Mouse (Mus musculus) lung, embryonic 14.5 days (tissue): ENCODE results near the gene Drosha. TPM values are rescaled to one million over a fixed set of nuclear protein-coding genes. Genes with fewer than 3 reads are reported as not detected.

Source experiments
- ATAC-seq: fragments of 200-750 bp; cut with Nextera tagmentation; 2 replicates; pipeline ENCODE4 v1.8.0; 2017; ENCODE audit warnings: mild to moderate bottlenecking, moderate TSS enrichment, moderate library complexity; ENCODE audit not compliant: insufficient read depth
- DNase-seq: peaks from one replicate; pipeline ENCODE4 v3.0.0-alpha.2; 2015
- H3K27ac ChIP-seq: fragments of 300-500 bp; sonication (generic); 2 replicates; pipeline ENCODE4 v1.5.1; 2014; ENCODE audit warnings: low read depth, mild to moderate bottlenecking, moderate library complexity
- H3K27me3 ChIP-seq: fragments of 300-500 bp; sonication (generic); 2 replicates; pipeline ENCODE4 v1.6.1; 2014; ENCODE audit warnings: low read length, control low read depth; ENCODE audit not compliant: insufficient read depth
- H3K36me3 ChIP-seq: fragments of 300-500 bp; sonication (generic); 2 replicates; pipeline ENCODE4 v1.6.1; 2014; ENCODE audit warnings: control low read depth; ENCODE audit not compliant: insufficient read depth
- H3K4me1 ChIP-seq: fragments of 300-500 bp; sonication (generic); 2 replicates; pipeline ENCODE4 v1.6.1; 2014; ENCODE audit warnings: antibody characterized with exemption, control low read depth; ENCODE audit not compliant: insufficient read depth
- H3K4me2 ChIP-seq: fragments of 300-500 bp; sonication (generic); 2 replicates; pipeline ENCODE4 v1.6.1; 2014; ENCODE audit warnings: mild to moderate bottlenecking
- H3K4me3 ChIP-seq: fragments of 300-500 bp; sonication (generic); 2 replicates; pipeline ENCODE4 v1.5.1; 2014; ENCODE audit warnings: low read depth, low read length
- H3K9ac ChIP-seq: fragments of 300-500 bp; sonication (generic); 2 replicates; pipeline ENCODE4 v1.6.1; 2014
- H3K9me3 ChIP-seq: fragments of 300-500 bp; sonication (generic); 2 replicates; pipeline ENCODE4 v1.6.1; 2016; ENCODE audit warnings: low read depth, low read length, control low read depth
- CTCF ChIP-seq: IDR thresholded peaks from 2 replicates; pipeline ENCODE4 v1.5.1; 2016; ENCODE audit warnings: antibody characterized with exemption, low read depth
- WGBS: fragments of 180-500 bp; shearing (Covaris S2); extraction: QIAGEN DNeasy Blood & Tissue Kit; methylation state at CpG from one replicate; pipeline ENCODE4 v1.1.7; 2014; 5-methylcytosine and 5-hydroxymethylcytosine counted together
- polyA plus RNA-seq: library from polyadenylated mRNA; unstranded; fragments of >200 nt; fragmentation: Nextera tagmentation; extraction: Ambion mirVana; gene quantifications from 2 replicates; pipeline ENCODE4 v1.2.1, GENCODE M21; 2014

Gene Drosha
- polyA plus RNA-seq, 1 experiment from 2014 or later, result 42.3 TPM

GRCm38 (mm10) chr15:12829878-12830277 is 5.3 kb downstream of the Drosha start:
- H3K27ac ChIP-seq, result no peak overlapping the region
- H3K4me1 ChIP-seq, result peaks cover 10% of the 10 kb centered on the region; the same call in 1 of the 2 replicates
- no peaks in the 10 kb centered on the region for H3K9me3 ChIP-seq
- ATAC-seq (no peak), DNase-seq (no peak)
- H3K4me3 ChIP-seq, result no peak overlapping the region
- no peak for TF ChIP-seq CTCF
- no peak overlapping the region for H3K9ac ChIP-seq
- no peaks in the 10 kb centered on the region for H3K27me3 ChIP-seq
- 81% methylated on average over 3 of the region's 3 CpGs for WGBS
- H3K36me3 ChIP-seq, result peaks cover 55% of the 10 kb centered on the region
- no peak overlapping the region for H3K4me2 ChIP-seq

DNA sequence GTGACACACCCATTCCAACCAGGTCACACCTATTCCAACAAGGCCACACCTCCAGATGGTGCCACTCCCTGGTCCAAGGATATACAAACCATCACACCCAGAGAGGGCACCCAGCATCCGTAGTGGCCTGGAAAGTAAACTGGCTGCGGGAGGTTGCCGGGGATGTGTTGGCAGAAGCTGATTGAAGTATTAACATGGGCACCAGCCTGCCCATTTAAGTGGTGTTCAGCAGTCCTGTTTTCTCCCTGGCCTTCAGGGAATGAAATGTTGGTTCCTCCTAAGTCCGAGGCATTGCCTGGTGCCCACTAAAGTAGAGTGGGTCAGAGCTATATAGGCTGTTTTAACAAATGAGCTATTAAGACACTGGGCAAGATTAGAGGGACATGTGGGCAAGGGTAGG is 8.0 kb downstream of the Drosha start:
- no peak overlapping the region for H3K4me3 ChIP-seq
- no peak for TF ChIP-seq CTCF
- no peaks in the 10 kb centered on the region for H3K27me3 ChIP-seq
- H3K4me2 ChIP-seq, result no peak overlapping the region
- ATAC-seq, result no peak
- H3K4me1 ChIP-seq, result no peaks in the 10 kb centered on the region
- no peaks in the 10 kb centered on the region for H3K9me3 ChIP-seq
- H3K27ac ChIP-seq, result no peak overlapping the region
- H3K36me3 ChIP-seq, result peaks cover 73% of the 10 kb centered on the region
- no peak for DNase-seq
- no peak overlapping the region for H3K9ac ChIP-seq
- 95% methylated on average over 4 of the region's 4 CpGs for WGBS

DNA sequence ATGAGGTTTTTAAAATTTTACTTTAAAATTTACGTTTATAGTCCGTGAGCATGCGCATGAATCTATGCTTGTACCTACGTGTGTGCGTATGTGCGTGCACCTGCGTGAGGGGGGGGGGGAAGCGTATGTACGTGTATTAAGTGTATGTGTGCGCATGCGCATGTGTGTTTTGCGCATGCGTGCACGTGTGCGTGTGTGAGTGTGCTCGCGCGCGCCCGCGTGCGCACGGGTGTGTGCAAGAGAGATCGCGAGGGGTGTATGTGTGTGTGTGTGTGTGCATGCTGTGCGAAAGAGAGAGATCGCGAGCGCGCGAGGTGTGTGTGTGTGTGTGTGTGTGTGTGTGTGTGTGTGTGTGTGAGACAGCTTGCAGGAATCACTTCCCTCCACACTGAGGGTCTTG is 8.8 kb downstream of the Drosha start:
- H3K4me3 ChIP-seq, result no peak overlapping the region
- H3K27me3 ChIP-seq, result no peaks in the 10 kb centered on the region
- peaks cover 74% of the 10 kb centered on the region for H3K36me3 ChIP-seq
- ATAC-seq, result no peak
- H3K27ac ChIP-seq, result no peak overlapping the region
- no peak overlapping the region for H3K9ac ChIP-seq
- no peaks in the 10 kb centered on the region for H3K9me3 ChIP-seq
- no peak for DNase-seq
- no peak overlapping the region for H3K4me2 ChIP-seq
- 96% methylated on average over 31 of the region's 31 CpGs for WGBS
- no peaks in the 10 kb centered on the region for H3K4me1 ChIP-seq
- TF ChIP-seq CTCF, result no peak

DNA sequence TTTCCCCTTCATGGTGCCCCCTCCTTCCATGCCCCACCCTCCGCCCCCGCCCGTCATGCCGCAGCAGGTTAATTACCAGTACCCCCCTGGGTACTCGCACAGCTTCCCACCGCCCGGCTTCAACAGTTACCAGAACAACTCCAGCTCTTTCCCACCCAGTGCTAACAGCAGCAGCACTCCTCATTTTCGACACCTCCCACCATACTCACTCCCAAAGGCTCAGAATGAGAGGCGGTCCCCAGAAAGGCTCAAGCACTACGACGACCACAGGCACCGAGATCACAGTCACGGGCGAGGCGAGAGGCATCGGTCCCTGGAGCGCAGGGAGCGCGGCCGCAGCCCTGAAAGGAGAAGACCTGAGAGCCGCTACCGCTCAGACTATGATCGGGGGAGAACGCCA is 9.6 kb downstream of the Drosha start:
- no peak for TF ChIP-seq CTCF
- Histone ChIP-seq H3K27ac (no peak overlapping the region), H3K9ac (no peak overlapping the region), H3K4me3 (no peak overlapping the region), H3K27me3 (no peaks in the 10 kb centered on the region), H3K36me3 (peaks cover 69% of the 10 kb centered on the region), H3K4me2 (no peak overlapping the region), H3K4me1 (no peaks in the 10 kb centered on the region), H3K9me3 (no peaks in the 10 kb centered on the region)
- ATAC-seq, result no peak
- 94% methylated on average over 24 of the region's 24 CpGs for WGBS
- DNase-seq, result no peak

GRCm38 (mm10) chr15:12840737-12841136 is 16.1 kb downstream of the Drosha start:
- DNase-seq, result no peak
- Histone ChIP-seq H3K4me3 (no peak overlapping the region), H3K4me2 (no peak overlapping the region), H3K9me3 (no peaks in the 10 kb centered on the region), H3K4me1 (no peaks in the 10 kb centered on the region), H3K27me3 (no peaks in the 10 kb centered on the region), H3K27ac (no peak overlapping the region), H3K36me3 (peaks cover 86% of the 10 kb centered on the region), H3K9ac (no peak overlapping the region)
- 91% methylated on average over 11 of the region's 11 CpGs for WGBS
- no peak for ATAC-seq
- TF ChIP-seq CTCF, result no peak

GRCm38 (mm10) chr15:12842833-12843232 is 18.2 kb downstream of the Drosha start:
- no peaks in the 10 kb centered on the region for H3K9me3 ChIP-seq
- 79% methylated on average over 7 of the region's 7 CpGs for WGBS
- no peak for ATAC-seq

DNA sequence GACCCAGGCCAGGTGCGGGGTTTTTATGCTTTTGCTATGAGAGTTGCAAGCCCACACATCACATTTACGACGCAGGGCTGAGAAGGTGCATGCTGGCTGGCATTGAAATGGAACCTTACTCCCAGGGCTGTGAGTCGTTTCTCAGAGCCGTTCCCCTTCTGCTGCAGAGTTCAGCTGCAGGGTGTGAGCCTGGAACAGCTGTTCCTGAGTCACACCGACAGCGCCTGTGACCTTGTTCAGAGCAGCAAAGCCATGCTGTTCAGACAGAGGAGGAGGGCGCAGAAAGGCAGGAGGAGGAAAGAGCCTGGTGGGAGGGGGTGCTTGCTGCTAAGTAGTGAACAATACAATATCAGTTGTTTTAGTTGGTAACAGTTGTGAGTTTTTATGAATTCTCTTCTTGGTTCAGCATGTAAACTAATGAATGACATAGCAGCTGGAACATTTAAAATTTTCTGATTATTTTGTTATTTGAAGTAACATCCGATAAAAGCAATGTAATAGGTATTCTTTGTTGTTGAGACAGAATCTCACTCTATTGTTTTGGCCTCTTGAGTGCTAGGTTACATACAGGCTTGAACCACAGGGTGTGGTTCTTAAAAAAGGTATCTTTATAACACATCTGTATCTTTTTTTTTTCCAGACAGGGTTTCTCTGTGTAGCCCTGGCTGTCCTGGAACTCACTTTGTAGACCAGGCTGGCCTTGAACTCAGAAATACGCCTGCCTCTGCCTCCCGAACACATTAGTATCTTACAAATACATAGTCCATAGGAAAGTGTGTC is 23.8 kb downstream of the Drosha start:
- no peak for TF ChIP-seq CTCF
- Histone ChIP-seq H3K4me2 (no peak overlapping the region), H3K36me3 (peaks cover 88% of the 10 kb centered on the region), H3K4me3 (no peak overlapping the region), H3K9me3 (no peaks in the 10 kb centered on the region), H3K9ac (no peak overlapping the region), H3K27ac (no peak overlapping the region), H3K4me1 (no peaks in the 10 kb centered on the region), H3K27me3 (no peaks in the 10 kb centered on the region)
- 85% methylated on average over 11 of the region's 11 CpGs for WGBS
- DNase-seq (no peak), ATAC-seq (no peak)

More at GRCm38 (mm10) chr15:12842833-12843232, 18.2 kb downstream of the Drosha start:
- Histone ChIP-seq H3K4me2 (no peak overlapping the region), H3K27ac (no peak overlapping the region), H3K4me3 (no peak overlapping the region), H3K27me3 (no peaks in the 10 kb centered on the region), H3K4me1 (no peaks in the 10 kb centered on the region), H3K36me3 (peaks cover 85% of the 10 kb centered on the region), H3K9ac (no peak overlapping the region)
- no peak for TF ChIP-seq CTCF
- DNase-seq, result no peak

DNA sequence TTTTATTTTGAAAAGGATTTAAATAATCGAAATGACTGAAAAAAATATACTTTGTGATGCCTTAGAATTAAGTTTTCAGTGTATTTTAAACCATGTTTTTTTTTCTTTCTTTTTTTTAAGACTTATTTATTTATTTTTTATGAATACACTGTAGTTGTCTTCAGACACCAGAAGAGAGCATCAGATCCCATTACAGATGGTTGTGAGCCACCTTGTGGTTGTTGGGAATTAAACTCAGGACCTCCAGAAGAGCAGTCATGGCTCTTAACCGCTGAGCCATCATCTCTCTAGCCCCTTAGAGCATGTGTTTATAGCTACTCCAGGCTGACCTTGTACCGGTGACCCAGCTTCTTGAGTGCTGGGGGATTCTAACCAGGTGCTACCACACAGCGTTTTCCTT is 24.8 kb downstream of the Drosha start:
- Histone ChIP-seq H3K36me3 (peaks cover 88% of the 10 kb centered on the region), H3K27ac (no peak overlapping the region), H3K9me3 (no peaks in the 10 kb centered on the region), H3K4me3 (no peak overlapping the region), H3K4me2 (no peak overlapping the region), H3K27me3 (no peaks in the 10 kb centered on the region), H3K9ac (no peak overlapping the region), H3K4me1 (no peaks in the 10 kb centered on the region)
- no peak for DNase-seq
- no peak for TF ChIP-seq CTCF
- 71% methylated on average over 4 of the region's 4 CpGs for WGBS
- ATAC-seq, result no peak
